Mouse (Mus musculus) midbrain, embryonic 11.5 days (tissue): ENCODE results near the gene Myh7. TPM values are rescaled to one million over a fixed set of nuclear protein-coding genes. Genes with fewer than 3 reads are reported as not detected.

ENCODE experiments used
- ATAC-seq: fragments of 200-750 bp; cut with Nextera tagmentation; 2 replicates; pipeline ENCODE4 v1.8.0; 2017; ENCODE audit warnings: moderate TSS enrichment, moderate library complexity; ENCODE audit not compliant: low FRiP score
- DNase-seq: peaks from one replicate; pipeline ENCODE4 v3.0.0; 2015; ENCODE audit warnings: low spot score; ENCODE audit errors: missing footprints
- H3K27ac ChIP-seq: fragments of 300-500 bp; sonication (generic); 2 replicates; pipeline ENCODE4 v1.5.1; 2014; ENCODE audit warnings: low read depth, low read length
- H3K27me3 ChIP-seq: fragments of 300-500 bp; sonication (generic); 2 replicates; pipeline ENCODE4 v1.6.1; 2014; ENCODE audit warnings: mild to moderate bottlenecking, low read length, moderate library complexity, mixed read lengths; ENCODE audit not compliant: control insufficient read depth, insufficient read depth
- H3K36me3 ChIP-seq: fragments of 300-500 bp; sonication (generic); 2 replicates; pipeline ENCODE4 v1.6.1; 2014; ENCODE audit warnings: mild to moderate bottlenecking, low read length, moderate library complexity, mixed read lengths; ENCODE audit not compliant: control insufficient read depth, insufficient read depth
- H3K4me1 ChIP-seq: fragments of 300-500 bp; sonication (generic); 2 replicates; pipeline ENCODE4 v1.6.1; 2014; ENCODE audit warnings: low read length; ENCODE audit not compliant: control insufficient read depth, insufficient read depth
- H3K4me2 ChIP-seq: fragments of 300-500 bp; sonication (generic); 2 replicates; pipeline ENCODE4 v1.6.1; 2014; ENCODE audit warnings: mild to moderate bottlenecking, moderate library complexity
- H3K4me3 ChIP-seq: fragments of 300-500 bp; sonication (generic); 2 replicates; pipeline ENCODE4 v1.5.1; 2014; ENCODE audit warnings: low read depth, low read length
- H3K9ac ChIP-seq: fragments of 300-500 bp; sonication (generic); 2 replicates; pipeline ENCODE4 v1.6.1; 2014; ENCODE audit warnings: low read length
- H3K9me3 ChIP-seq: fragments of 300-500 bp; sonication (generic); 2 replicates; pipeline ENCODE4 v1.6.1; 2016; ENCODE audit warnings: low read length; ENCODE audit not compliant: control insufficient read depth
- WGBS: fragments of 180-500 bp; shearing (Covaris S2); extraction: QIAGEN DNeasy Blood & Tissue Kit; methylation state at CpG from one replicate; pipeline ENCODE4 v1.1.7; 2014; 5-methylcytosine and 5-hydroxymethylcytosine counted together
- polyA plus RNA-seq: library from polyadenylated mRNA; unstranded; fragments of >200 nt; fragmentation: Nextera tagmentation; extraction: Ambion mirVana; gene quantifications from 2 replicates; pipeline ENCODE4 v1.2.1, GENCODE M21; 2014

Myh7 gene
- polyA plus RNA-seq, 1 experiment from 2014 or later, result 1.1 TPM

- Histone ChIP-seq H3K27me3 (no peaks in the 10 kb centered on the region), H3K36me3 (no peaks in the 10 kb centered on the region), H3K27ac (no peak overlapping the region), H3K9me3 (no peaks in the 10 kb centered on the region), H3K4me2 (no peak overlapping the region), H3K9ac (no peak overlapping the region), H3K4me3 (no peak overlapping the region), H3K4me1 (0 out of 2 replicates have a peak, but pooled peaks cover 8% of the 10 kb centered on the region)
- WGBS, result 89% methylated on average over 9 of the region's 9 CpGs
- DNase-seq, result peak; percentile 53
- no peak for ATAC-seq
Measured at GRCm38 (mm10) chr14:55007120-55007908, 12.9 kb upstream of the Myh7 start.

- Histone ChIP-seq H3K4me2 (no peak overlapping the region), H3K4me3 (no peak overlapping the region), H3K9me3 (no peaks in the 10 kb centered on the region), H3K36me3 (no peaks in the 10 kb centered on the region), H3K27me3 (no peaks in the 10 kb centered on the region), H3K4me1 (0 out of 2 replicates have a peak, but pooled peaks cover 8% of the 10 kb centered on the region), H3K27ac (no peak overlapping the region), H3K9ac (no peak overlapping the region)
- DNase-seq (peak; percentile 66), ATAC-seq (no peak)
- WGBS, result 64% methylated on average over 3 of the region's 3 CpGs
Measured at GRCm38 (mm10) chr14:55006541-55006940, 12.1 kb upstream of the Myh7 start.

- Histone ChIP-seq H3K9ac (no peak overlapping the region), H3K36me3 (no peaks in the 10 kb centered on the region), H3K4me2 (no peak overlapping the region), H3K4me1 (0 out of 2 replicates have a peak, but pooled peaks cover 8% of the 10 kb centered on the region), H3K9me3 (no peaks in the 10 kb centered on the region), H3K27ac (no peak overlapping the region), H3K4me3 (no peak overlapping the region), H3K27me3 (no peaks in the 10 kb centered on the region)
- ATAC-seq (no peak), DNase-seq (peak; percentile 21)
- WGBS, result 91% methylated on average over 8 of the region's 8 CpGs
Measured at GRCm38 (mm10) chr14:55005967-55006366, 11.5 kb upstream of the Myh7 start.

GRCm38 (mm10) chr14:55005506-55005905 is 11.1 kb upstream of the Myh7 start:
- ATAC-seq, result no peak
- 75% methylated on average over 2 of the region's 2 CpGs for whole genome bisulfite sequencing

GRCm38 (mm10) chr14:55003878-55004855 is 9.7 kb upstream of the Myh7 start:
- H3K9me3 ChIP-seq, result no peaks in the 10 kb centered on the region
- no peak overlapping the region for H3K27ac ChIP-seq
- no peak overlapping the region for H3K4me2 ChIP-seq
- H3K9ac ChIP-seq, result no peak overlapping the region
- 70% methylated on average over 18 of the region's 18 CpGs for WGBS
- no peaks in the 10 kb centered on the region for H3K36me3 ChIP-seq
- H3K4me1 ChIP-seq, result 0 out of 2 replicates have a peak, but pooled peaks cover 8% of the 10 kb centered on the region
- DNase-seq (peak; percentile 51), ATAC-seq (no peak)
- no peak overlapping the region for H3K4me3 ChIP-seq
- no peaks in the 10 kb centered on the region for H3K27me3 ChIP-seq

More at GRCm38 (mm10) chr14:55005506-55005905, 11.1 kb upstream of the Myh7 start:
- H3K36me3 ChIP-seq, result no peaks in the 10 kb centered on the region
- no peak overlapping the region for H3K4me3 ChIP-seq
- no peak overlapping the region for H3K9ac ChIP-seq
- no peak overlapping the region for H3K27ac ChIP-seq
- no peak overlapping the region for H3K4me2 ChIP-seq
- no peaks in the 10 kb centered on the region for H3K9me3 ChIP-seq
- peak; percentile 37 for DNase-seq
- 0 out of 2 replicates have a peak, but pooled peaks cover 8% of the 10 kb centered on the region for H3K4me1 ChIP-seq
- no peaks in the 10 kb centered on the region for H3K27me3 ChIP-seq

- H3K4me3 ChIP-seq, result no peak overlapping the region
- H3K27me3 ChIP-seq, result no peaks in the 10 kb centered on the region
- H3K9ac ChIP-seq, result no peak overlapping the region
- H3K36me3 ChIP-seq, result no peaks in the 10 kb centered on the region
- 0 out of 2 replicates have a peak, but pooled peaks cover 8% of the 10 kb centered on the region for H3K4me1 ChIP-seq
- ATAC-seq (no peak), DNase-seq (peak; percentile 75)
- H3K4me2 ChIP-seq, result no peak overlapping the region
- no peaks in the 10 kb centered on the region for H3K9me3 ChIP-seq
- H3K27ac ChIP-seq, result no peak overlapping the region
- WGBS, result 71% methylated on average over 7 of the region's 7 CpGs
Measured at GRCm38 (mm10) chr14:55002687-55003120, 8.3 kb upstream of the Myh7 start.

GRCm38 (mm10) chr14:55001938-55002686 is 7.7 kb upstream of the Myh7 start:
- no peaks in the 10 kb centered on the region for H3K36me3 ChIP-seq
- no peak overlapping the region for H3K4me3 ChIP-seq
- H3K27ac ChIP-seq, result no peak overlapping the region
- H3K9me3 ChIP-seq, result no peaks in the 10 kb centered on the region
- ATAC-seq (no peak), DNase-seq (peak; percentile 73)
- no peak overlapping the region for H3K4me2 ChIP-seq
- WGBS, result 53% methylated on average over 12 of the region's 12 CpGs
- no peaks in the 10 kb centered on the region for H3K27me3 ChIP-seq
- peaks cover 9% of the 10 kb centered on the region for H3K4me1 ChIP-seq
- H3K9ac ChIP-seq, result no peak overlapping the region

- Histone ChIP-seq H3K4me1 (peaks cover 16% of the 10 kb centered on the region), H3K9me3 (no peaks in the 10 kb centered on the region), H3K4me2 (no peak overlapping the region), H3K27me3 (no peaks in the 10 kb centered on the region), H3K27ac (no peak overlapping the region), H3K36me3 (no peaks in the 10 kb centered on the region), H3K4me3 (no peak overlapping the region), H3K9ac (no peak overlapping the region)
- WGBS, result 88% methylated on average over 2 of the region's 2 CpGs
- DNase-seq (peak; percentile 60), ATAC-seq (no peak)
Measured at GRCm38 (mm10) chr14:55001446-55001845, 7.0 kb upstream of the Myh7 start.
